Mouse (Mus musculus) lung, adult 2 months (tissue): Measurements from ENCODE around the gene Parp11.

Source experiments
- CTCF ChIP-seq: fragments of 200-500 bp; IDR thresholded peaks from 2 replicates; pipeline ENCODE4 v1.5.1; 2011; ENCODE audit warnings: mild to moderate bottlenecking, low read length, control low read depth; ENCODE audit not compliant: insufficient read depth
- POLR2A ChIP-seq: fragments of 200-500 bp; IDR thresholded peaks from 2 replicates; pipeline ENCODE4 v1.6.1; 2011; ENCODE audit warnings: low read depth, mild to moderate bottlenecking, control low read depth, low read length, borderline replicate concordance; ENCODE audit errors: extremely low read depth

DNA sequence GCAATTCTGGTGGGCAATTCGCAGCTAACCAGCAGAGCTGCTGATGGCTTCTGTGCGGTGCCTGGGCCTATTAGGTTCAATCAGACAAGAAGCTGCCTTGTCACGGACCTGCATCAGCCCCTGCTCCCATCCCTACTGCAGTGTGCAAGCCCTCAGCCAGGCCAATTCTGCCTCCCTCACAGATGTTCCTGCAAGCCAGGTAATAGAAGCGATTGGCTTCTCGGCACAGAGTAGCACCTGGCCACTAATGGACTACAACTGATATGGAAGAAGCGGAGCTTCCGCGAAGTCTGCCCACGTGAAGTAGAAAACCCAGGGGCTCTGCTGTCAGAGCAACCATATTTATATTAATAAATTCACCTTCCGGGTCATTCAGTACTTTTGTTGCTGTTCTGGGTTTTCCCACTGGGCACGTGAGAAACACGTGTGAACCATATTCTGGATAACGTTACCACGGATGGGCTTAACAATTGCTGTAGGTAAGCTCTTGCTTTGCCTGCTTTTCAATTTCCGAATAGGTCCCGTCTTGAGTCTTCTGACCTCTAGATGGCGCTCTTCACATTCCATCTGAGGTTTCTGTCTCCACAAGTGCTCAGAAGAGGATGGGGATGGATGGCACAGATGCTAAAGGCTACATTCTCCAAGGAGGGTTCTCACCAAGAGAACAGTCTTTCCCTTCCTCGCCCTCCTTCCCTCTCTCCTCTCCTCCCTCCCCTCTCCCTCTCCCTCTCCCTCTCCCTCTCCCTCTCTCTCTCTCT is 95.2 kb downstream of the Parp11 start:
- no peak for TF ChIP-seq CTCF
- no peak for TF ChIP-seq POLR2A
